Mouse (Mus musculus) adrenal gland (tissue): ENCODE data around the gene Id3.

Experiments
- intact Hi-C: fragments of 180-260 bp; cut with DNase I; formaldehyde crosslinking; loops from one replicate; pipeline ENCODE4 v1.15.1; 2025

The Id3 gene

GRCm38 (mm10) chr4:136123111-136123791 is 20.0 kb upstream of the Id3 start:
- intact Hi-C loops, result no loop called here

- intact Hi-C loops, result no loop called here
Measured at GRCm38 (mm10) chr4:136123792-136124161, 19.5 kb upstream of the Id3 start.

- intact Hi-C loops, result no loop called here
Measured at GRCm38 (mm10) chr4:136124581-136124980, 18.7 kb upstream of the Id3 start.

- intact Hi-C loops, result no loop called here
Measured at GRCm38 (mm10) chr4:136125458-136125857, 17.8 kb upstream of the Id3 start.

GRCm38 (mm10) chr4:136126019-136126418 is 17.3 kb upstream of the Id3 start:
- intact Hi-C loops, result no loop called here

- intact Hi-C loops, result no loop called here
Measured at GRCm38 (mm10) chr4:136127670-136128069, 15.6 kb upstream of the Id3 start.

- intact Hi-C loops, result no loop called here
Measured at GRCm38 (mm10) chr4:136129842-136130241, 13.5 kb upstream of the Id3 start.

- intact Hi-C loops, result no loop called here
Measured at GRCm38 (mm10) chr4:136133801-136134200, 9.5 kb upstream of the Id3 start.

GRCm38 (mm10) chr4:136134418-136134977 is 8.8 kb upstream of the Id3 start:
- intact Hi-C loops, result no loop called here

GRCm38 (mm10) chr4:136134978-136135873 is 8.1 kb upstream of the Id3 start:
- intact Hi-C loops, result no loop called here

- intact Hi-C loops, result no loop called here
Measured at GRCm38 (mm10) chr4:136135874-136136728, 7.2 kb upstream of the Id3 start.

GRCm38 (mm10) chr4:136139326-136140110 is 3.8 kb upstream of the Id3 start:
- intact Hi-C loops, result no loop called here

GRCm38 (mm10) chr4:136140327-136141250 is 2.7 kb upstream of the Id3 start:
- intact Hi-C loops, result no loop called here

- intact Hi-C loops, result no loop called here
Measured at GRCm38 (mm10) chr4:136142267-136143192, 767 bp upstream of the Id3 start.

GRCm38 (mm10) chr4:136144126-136144926 is 1.0 kb downstream of the Id3 start:
- intact Hi-C loops, result no loop called here

GRCm38 (mm10) chr4:136144927-136145292 is 1.6 kb downstream of the Id3 start:
- intact Hi-C loops, result no loop called here

GRCm38 (mm10) chr4:136145362-136145885 is 2.1 kb downstream of the Id3 start:
- intact Hi-C loops, result no loop called here
